Mouse (Mus musculus) lung, postnatal 0 days (tissue): ENCODE data around the gene Afap1.

ENCODE experiments used
- CTCF ChIP-seq: IDR thresholded peaks from 2 replicates; pipeline ENCODE4 v1.5.1; 2016; ENCODE audit warnings: antibody characterized with exemption, mild to moderate bottlenecking
- EP300 ChIP-seq: IDR thresholded peaks from 2 replicates; pipeline ENCODE4 v1.6.1; 2016; ENCODE audit warnings: antibody characterized with exemption, mild to moderate bottlenecking, control low read depth

- TF ChIP-seq CTCF (no peak), EP300 (no peak)
These were observed 131.0 kb downstream of the Afap1 start for GRCm38 (mm10) chr5:36024003-36024685.
